Mouse (Mus musculus) B cell, adult 67 days (primary cell): Measurements from ENCODE around the gene Cpne5. TPM values are rescaled to one million over a fixed set of nuclear protein-coding genes. Genes with fewer than 3 reads are reported as not detected.

ENCODE experiments used
- total RNA-seq, 2 experiments: library from RNA; stranded (reverse); gene quantifications; 4 replicates each; pipeline ENCODE4 v1.2.4; 2023

Cpne5 gene
- total RNA-seq, result 1 to 10 TPM; 1.2 to 3.2 TPM

GRCm38 (mm10) chr17:29237772-29238420 is at the start of gene Cpne5:
Gene Cpne5, minus strand, starts transcription at chr17:29238167.

GRCm38 (mm10) chr17:29268682-29269348 is 30.8 kb upstream of the Cpne5 start, which contains the start of gene BC004004:
Gene BC004004, plus strand, starts transcription at chr17:29268788.

GRCm38 (mm10) chr17:29263840-29264633 is 26.1 kb upstream of the Cpne5 start, which contains the start of gene Ppil1:
Gene Ppil1, minus strand, starts transcription at chr17:29264186.

GRCm38 (mm10) chr17:29113591-29114352 is 124.2 kb downstream of the Cpne5 start, which contains the start of gene Rab44:
Gene Rab44, plus strand, starts transcription at chr17:29114145.

Other genes starting within 250 kb of the Cpne5 start
- 100 to 1,000 TPM; 204 to 207 TPM for gene Stk38, start 230.2 kb downstream of the Cpne5 start, total RNA-seq
- 100 to 1,000 TPM; 517 to 573 TPM for gene Srsf3, start 205.5 kb downstream of the Cpne5 start, total RNA-seq
- 1 to 10 TPM; 2.0 to 3.2 TPM for gene Cdkn1a, start 147.2 kb downstream of the Cpne5 start, total RNA-seq
- gene Rab44, start 124.0 kb downstream of the Cpne5 start, total RNA-seq, result 1 to 10 TPM in 1 of 2 experiments, under 1 TPM in 1; 0.26 to 1.3 TPM
- gene Ppil1, start 26.0 kb upstream of the Cpne5 start, total RNA-seq, result 10 to 100 TPM; 26.9 to 27.0 TPM
- gene BC004004, start 30.6 kb upstream of the Cpne5 start, total RNA-seq, result 100 to 1,000 TPM; 102 to 122 TPM
- 1 to 10 TPM in 1 of 2 experiments, under 1 TPM in 1; 0.77 to 1.7 TPM for gene Pi16, start 79.5 kb upstream of the Cpne5 start, total RNA-seq
- gene Mtch1, start 109.8 kb upstream of the Cpne5 start, total RNA-seq, result 100 to 1,000 TPM; 101 to 108 TPM
- 100 to 1,000 TPM; 513 to 548 TPM for gene Fgd2, start 122.7 kb upstream of the Cpne5 start, total RNA-seq